Mouse (Mus musculus) cerebellum, postnatal 36 days (tissue): ENCODE data around the gene Uaca.
"Not testable (repeated sequence)": the region's sequence is repeated elsewhere in the genome, so short reads cannot be mapped to it uniquely, and the experiment has no call there.

Source experiments
- DNase-seq, 2 experiments: peaks; one replicate each; pipeline ENCODE4 v3.0.0; 2021 to 2022; ENCODE audit warnings: mixed read lengths in 2 of 2

Gene Uaca

GRCm38 (mm10) chr9:60796076-60796475, 1.7 kb downstream of the Uaca start:
- no peak for DNase-seq

DNA sequence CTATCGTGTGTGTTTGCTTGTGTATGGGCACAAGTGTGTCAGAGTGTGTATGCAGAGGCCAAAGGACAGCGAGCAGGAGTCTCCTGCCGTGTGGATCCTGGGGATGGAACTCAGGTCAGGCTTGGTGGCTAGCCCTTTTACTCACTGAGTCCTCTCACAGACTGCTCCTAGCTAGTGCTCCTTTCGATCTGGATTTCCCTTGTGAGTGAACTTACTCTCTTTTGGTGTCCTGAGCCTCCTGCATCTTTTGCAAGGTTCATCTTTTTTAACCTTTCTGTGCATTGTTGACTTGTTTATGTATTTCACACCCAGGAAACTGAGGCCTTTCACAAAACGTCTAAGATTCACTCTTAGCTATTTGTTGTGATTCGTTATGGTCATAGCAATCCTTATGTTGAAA, 2.8 kb downstream of the Uaca start:
- no peak for DNase-seq

GRCm38 (mm10) chr9:60799061-60799460, 4.7 kb downstream of the Uaca start:
- no peak for DNase-seq

DNA sequence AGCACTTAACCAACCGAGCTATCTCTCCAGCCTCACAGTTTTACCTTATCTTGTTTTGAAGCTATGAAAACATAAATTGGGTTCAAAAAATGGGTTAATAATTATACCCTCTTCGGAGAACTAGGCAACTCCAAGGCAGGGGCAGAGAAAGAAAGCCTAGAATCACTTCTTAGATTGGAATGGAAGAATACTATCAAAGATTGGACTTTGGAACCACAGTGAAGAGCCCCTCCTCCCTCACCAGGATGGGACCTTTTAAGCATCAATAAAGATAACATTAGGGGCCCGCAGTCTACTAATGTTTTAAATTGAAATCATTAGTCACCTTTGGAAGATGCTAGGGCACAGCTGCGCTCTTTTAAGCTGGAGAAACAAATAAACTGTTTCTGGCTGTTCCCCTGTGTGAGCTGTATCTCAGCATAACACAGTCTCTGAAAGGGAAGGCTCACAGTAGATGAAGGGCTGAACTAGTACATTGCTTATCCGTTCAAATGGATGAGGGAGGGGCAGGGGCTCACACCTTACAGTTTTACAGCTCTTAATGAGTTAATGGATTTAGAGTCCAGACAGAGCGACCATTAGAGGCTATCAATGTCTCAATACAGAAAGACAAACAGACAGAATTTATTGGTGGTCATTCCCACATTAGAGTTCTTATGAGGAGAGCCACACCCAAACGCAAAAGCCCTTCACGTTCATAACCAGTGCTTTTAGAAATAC, 6.5 kb downstream of the Uaca start:
- DNase-seq: no peak

- DNase-seq: no peak
These were observed 7.4 kb downstream of the Uaca start for GRCm38 (mm10) chr9:60801746-60802145.

DNA sequence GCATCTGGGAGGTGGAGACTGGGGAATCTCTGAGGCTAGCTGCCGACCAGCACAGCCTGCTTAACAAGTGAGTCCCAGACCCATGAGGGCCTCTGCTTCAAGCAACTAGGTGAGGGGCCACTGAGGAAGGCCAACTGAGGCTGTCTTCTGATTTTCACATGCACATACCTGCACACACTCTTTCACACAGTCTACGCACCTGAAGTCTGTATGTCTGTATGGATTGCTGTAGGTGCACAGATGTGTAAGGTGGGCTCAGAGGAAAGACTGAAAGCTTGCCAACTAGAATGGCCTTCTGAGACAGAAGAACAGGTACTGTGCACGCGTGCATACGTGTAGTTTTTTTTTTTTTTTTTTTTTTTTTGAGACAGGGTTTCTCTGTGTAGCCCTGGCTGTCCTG, 8.0 kb downstream of the Uaca start:
- DNase-seq: no peak

DNA sequence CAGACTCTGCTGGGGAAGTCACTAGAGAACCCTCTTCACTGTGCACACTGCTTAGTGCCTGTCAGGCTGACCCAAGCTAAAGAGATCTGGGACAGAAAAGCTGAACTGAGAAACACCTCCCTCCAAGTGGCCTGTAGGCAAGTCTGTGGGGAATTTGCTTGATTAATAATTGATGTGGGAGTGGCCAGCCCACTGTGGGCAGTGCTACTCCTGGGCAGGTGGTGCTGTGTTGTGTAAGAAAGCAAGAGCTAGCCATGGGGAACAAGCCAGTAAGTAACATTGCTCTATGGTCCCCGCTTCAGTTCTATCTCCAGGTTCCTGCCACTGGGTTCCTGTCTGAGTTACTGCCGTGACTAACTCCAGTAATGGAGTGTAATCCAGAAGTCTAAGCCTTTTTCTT, 11.7 kb downstream of the Uaca start:
- no peak for DNase-seq

DNA sequence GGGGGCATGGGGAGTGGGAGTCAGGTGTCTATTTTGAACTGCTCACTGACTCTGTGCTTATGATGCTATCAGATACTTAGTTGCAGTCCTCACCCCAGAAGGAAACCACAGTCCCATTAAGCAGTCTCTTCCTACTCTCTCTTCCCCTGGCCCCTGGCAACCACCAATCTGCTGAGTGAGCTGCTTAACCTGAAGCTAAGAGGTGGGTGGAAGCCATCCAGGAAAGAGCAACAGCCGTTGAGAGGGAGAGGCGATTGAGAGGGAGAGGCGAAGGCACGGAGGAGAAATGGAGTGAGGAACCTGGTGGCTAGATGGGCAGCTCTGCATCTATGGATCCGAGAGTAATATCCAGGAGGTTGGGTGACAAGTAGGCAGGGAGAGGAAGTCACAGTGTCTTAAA, 13.7 kb downstream of the Uaca start:
- no peak for DNase-seq

- no peak for DNase-seq
These were observed 19.0 kb downstream of the Uaca start for GRCm38 (mm10) chr9:60813139-60813880.

DNA sequence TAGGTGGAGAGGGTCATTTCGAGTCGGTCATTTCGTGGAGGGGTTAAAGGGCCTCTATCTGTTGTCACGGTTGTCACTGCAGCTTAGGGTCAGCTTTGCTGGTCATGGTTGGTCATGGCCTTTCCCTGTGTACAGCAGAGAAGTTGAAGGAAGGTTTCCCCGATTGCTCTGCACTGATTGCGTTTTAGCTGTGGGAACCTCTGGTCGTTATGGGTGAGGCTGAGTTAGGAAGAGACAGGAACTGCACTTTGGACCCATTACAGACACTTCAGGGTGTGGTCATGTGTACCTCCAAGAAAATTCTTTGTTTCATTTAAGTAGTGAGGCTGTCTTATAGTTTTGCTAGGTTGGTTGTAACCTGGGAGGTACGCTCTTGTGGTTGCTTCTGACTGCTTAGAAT, 21.2 kb downstream of the Uaca start:
- no peak for DNase-seq

DNA sequence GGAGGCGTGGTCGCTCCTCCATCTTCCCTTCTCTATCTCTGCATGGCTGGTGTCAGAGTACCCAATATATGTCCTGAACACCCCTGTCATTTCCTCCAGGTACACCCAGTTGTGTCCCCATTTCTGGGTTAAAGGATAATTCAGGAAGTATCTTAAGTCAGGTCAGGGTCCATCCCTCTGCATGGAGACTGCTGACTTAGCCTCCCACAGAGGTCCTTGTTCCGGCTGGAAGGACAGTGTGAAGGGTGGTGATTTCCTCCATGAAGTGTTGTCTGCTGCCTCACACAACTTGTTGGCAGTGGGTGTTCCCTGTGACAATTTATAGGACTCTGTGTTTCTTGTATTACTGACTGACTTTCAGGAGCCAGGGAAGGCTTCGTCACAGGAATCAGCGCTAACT, 23.2 kb downstream of the Uaca start:
- DNase-seq: no peak

DNA sequence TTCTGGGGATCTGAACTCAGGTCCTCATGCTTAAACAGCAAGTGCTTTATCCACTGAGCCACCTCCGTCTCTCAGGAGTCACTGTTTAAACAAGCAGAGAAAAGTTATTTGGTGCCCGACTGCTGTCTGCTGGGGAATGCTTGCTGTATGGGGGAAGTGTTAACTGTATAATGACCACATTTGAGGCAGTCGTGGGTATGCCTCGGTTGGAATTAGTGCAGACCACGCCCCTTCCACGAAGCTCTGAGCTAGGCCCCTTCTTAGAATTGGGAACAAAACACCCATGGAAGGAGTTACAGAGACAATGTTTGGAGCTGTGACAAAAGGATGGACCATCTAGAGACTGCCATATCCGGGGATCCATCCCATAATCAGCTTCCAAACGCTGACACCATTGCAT, 24.2 kb downstream of the Uaca start:
- DNase-seq: not testable (repeated sequence)

DNA sequence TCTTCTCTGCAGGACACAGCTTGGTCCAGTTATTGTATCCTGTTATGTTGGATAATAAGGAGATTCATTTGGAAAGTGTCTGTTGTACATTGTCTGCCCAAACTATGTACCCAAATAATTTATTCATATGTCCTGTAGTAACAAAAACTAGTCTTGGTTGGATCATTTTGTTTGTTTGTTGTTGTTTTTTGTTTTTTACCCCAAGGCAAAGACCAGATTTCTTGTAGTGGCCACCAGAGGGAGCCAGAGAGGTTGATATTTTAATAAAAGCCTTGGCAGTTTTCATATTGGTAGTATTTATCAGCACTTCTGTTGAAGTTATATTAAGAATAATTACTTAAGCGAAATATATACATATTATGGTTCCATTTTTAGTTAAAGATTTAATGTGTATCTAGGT, 25.0 kb downstream of the Uaca start:
- DNase-seq: peak; percentile 28 to 45

DNA sequence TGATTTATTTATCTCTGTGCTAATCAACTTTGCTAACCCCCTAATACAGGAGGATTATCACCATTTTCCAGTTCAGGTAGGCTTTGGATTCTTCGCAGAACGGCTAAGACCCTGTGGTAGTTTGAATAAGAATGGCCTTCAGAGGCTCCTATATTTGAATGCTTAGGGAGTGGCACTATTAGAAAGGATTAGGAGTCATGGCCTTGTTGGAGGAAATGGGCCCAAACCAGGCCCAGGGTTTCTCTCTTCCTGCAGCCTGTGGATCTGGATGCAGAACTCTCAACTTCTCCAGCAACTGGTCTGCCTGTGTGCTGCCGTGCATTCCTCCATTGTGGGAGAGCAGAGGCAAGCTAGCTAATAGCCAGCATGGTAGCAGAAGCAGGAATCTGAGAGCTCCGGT, 27.2 kb downstream of the Uaca start:
- no peak for DNase-seq

GRCm38 (mm10) chr9:60822681-60823080, 28.3 kb downstream of the Uaca start:
- no peak for DNase-seq

DNA sequence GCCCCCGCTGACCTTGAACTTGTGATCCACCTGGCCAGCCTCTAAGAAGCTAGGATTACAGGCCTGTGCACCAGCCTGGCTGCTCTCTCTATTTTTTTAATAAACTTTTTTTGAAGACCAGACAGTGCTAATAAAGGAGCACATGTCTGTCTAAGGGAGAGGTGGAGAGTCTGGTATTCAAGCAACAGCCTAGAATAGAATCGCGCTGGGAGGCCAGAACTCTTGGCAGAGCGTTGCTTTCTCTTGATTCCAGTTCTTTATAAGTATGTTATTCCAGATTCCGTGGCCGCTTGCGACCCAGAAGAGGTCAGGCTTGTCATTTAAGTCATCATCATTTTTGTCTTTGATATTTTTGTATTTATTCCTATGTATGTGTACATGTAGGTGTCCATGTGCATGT, 31.2 kb downstream of the Uaca start:
- DNase-seq: no peak

GRCm38 (mm10) chr9:60826759-60827158, 32.4 kb downstream of the Uaca start:
- DNase-seq: no peak

- DNase-seq: no peak
These were observed 33.9 kb downstream of the Uaca start for GRCm38 (mm10) chr9:60828196-60828595.

DNA sequence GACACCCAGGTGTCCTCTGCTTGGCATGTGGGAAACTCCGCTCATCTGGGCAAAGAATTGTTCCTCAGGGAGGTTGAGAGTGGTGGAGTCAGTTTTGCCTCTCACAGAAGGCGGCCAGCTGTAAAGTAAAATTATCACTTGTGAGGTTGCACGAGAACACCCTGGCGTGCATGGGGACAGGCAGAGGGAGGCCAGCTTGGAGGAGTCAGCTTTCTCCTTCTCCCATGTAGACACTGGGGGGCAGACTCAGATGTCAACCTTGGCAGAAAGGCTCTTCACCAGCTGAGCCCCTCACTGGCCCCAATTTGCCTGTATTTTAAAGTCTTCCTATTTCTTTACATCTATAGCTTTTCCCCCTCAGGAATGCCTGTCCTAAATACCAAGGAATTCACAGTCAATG, 35.3 kb downstream of the Uaca start:
- DNase-seq: no peak

- DNase-seq: no peak
These were observed 35.7 kb downstream of the Uaca start for GRCm38 (mm10) chr9:60830079-60830478.

GRCm38 (mm10) chr9:60832233-60832632, 37.9 kb downstream of the Uaca start:
- DNase-seq: no peak

GRCm38 (mm10) chr9:60836151-60836550, 41.8 kb downstream of the Uaca start:
- DNase-seq: no peak

- DNase-seq: no peak
These were observed 42.7 kb downstream of the Uaca start for GRCm38 (mm10) chr9:60837078-60837448.

DNA sequence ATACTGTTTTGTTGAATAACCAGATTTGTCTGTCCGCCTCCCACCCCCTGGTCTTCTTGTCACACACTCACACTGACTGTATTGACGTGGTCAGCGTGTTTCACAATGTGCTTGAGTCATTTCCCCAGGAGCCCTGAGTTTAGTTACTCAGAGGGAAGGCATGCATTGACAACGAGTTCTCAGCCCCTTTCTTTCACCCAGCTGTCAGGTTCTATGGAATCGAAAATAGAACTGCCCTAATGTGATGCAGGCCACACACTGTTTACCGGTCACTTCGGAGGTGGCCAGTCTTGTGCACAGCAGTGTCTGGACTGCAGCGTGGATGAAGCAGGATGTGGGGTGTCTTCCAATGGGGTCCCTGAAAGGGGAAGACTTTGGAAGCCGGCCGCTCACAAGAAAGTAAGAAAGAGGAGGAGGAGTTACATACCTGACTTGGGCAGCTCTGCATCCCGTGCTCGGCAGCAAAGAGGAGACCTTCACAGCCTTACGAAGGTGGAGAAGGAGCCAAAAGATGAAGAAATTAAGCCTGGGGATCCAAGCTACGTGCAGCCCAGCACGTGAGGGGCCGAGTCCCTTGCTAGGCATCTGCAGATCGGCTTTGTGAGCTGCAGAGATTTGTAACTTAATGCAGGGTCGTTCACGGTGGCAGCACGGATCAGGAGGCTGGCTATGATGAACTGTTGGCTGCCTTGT, 43.3 kb downstream of the Uaca start:
- no peak for DNase-seq
